Mouse (Mus musculus) left cerebral cortex, postnatal 4 days (tissue): ENCODE measurements at regions not wholly inside any gene's neighbourhood (a gene's known extent, or its start where the extent isn't known, plus 50 kb on each side); places are given as distances from the start of the nearest gene placed in this dataset.

ENCODE experiments used
- DNase-seq: peaks from one replicate; pipeline ENCODE4 v3.0.0-alpha.2; 2022
- intact Hi-C: fragments of 180-260 bp; cut with DNase I; formaldehyde crosslinking; loops from one replicate; pipeline ENCODE4 v1.15.1; 2025

GRCm38 (mm10) chr14:56313969-56314368 is 50.9 kb upstream of the Atp12a start:
- peak; percentile 61 for DNase-seq
- intact Hi-C loops, result no loop called here

GRCm38 (mm10) chr14:56314459-56314858 is 50.4 kb upstream of the Atp12a start:
- DNase-seq, result peak; percentile 42
- intact Hi-C loops, result no loop called here
